Mouse (Mus musculus) adrenal gland, postnatal 25 days (tissue): ENCODE measurements around the gene Ttc7b. TPM values are rescaled to one million over a fixed set of nuclear protein-coding genes. Genes with fewer than 3 reads are reported as not detected.

ENCODE experiments used
- DNase-seq: peaks from one replicate; pipeline ENCODE4 v3.0.0; 2021; ENCODE audit warnings: mixed read lengths
- total RNA-seq: library from RNA; stranded (reverse); gene quantifications from 2 replicates; pipeline ENCODE4 v1.2.3, GENCODE M21; 2021

Gene Ttc7b
- total RNA-seq, 1 experiment from 2014 or later: 92.8 TPM

GRCm38 (mm10) chr12:100304280-100304679 lies 216.3 kb downstream of the Ttc7b start:
- no peak for DNase-seq

GRCm38 (mm10) chr12:100303141-100303540 lies 217.5 kb downstream of the Ttc7b start:
- DNase-seq: no peak

DNA sequence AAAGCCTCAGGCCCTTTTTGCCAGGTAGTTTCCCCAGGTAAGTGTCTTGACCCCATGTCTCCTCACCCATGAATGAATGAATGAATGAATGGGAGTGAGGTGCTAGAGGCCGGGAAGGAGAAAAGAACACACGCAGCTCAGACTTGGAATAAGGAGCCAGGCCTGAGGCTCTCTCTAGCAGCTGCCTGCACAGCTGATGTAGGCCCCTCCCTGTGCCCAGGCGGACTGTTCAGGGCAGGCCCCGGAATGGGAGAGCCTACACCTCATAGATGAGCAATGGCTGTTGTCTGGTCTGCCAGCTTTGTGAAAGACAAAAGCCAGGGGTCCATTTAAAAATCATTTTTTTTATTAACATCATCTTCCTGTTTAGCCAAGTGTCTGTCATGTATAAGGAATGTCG lies 220.2 kb downstream of the Ttc7b start:
- no peak for DNase-seq

GRCm38 (mm10) chr12:100299322-100299726 lies 221.3 kb downstream of the Ttc7b start:
- no peak for DNase-seq

- no peak for DNase-seq
These were observed 221.8 kb downstream of the Ttc7b start for GRCm38 (mm10) chr12:100298788-100299187.

DNA sequence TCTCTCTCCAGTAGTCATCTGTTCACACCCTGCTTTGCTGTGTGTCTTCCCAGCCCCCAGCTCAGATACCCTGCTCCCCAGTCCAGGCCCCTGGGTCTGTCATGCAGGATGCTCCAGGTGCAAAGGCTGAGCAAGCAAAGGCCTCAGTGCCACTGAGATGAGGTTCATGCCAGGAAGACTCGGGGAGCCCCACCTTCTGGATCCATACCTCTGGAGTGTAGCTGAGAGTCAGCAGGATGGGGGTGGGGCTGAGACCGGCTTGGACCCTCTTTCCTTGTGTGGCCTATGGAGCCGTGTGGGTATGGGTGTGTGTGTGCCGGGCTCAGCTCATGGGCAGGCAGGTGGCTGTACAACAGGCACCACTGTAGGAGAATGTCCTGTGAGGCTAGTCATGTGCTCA lies 222.7 kb downstream of the Ttc7b start:
- no peak for DNase-seq

- no peak for DNase-seq
These were observed 226.2 kb downstream of the Ttc7b start for GRCm38 (mm10) chr12:100294457-100294856.

GRCm38 (mm10) chr12:100293956-100294355 lies 226.7 kb downstream of the Ttc7b start:
- no peak for DNase-seq

- no peak for DNase-seq
These were observed 229.6 kb downstream of the Ttc7b start for GRCm38 (mm10) chr12:100290711-100291685.

- DNase-seq: no peak
These were observed 230.5 kb downstream of the Ttc7b start for GRCm38 (mm10) chr12:100290178-100290531.

- DNase-seq: peak; percentile 80
These were observed 231.1 kb downstream of the Ttc7b start for GRCm38 (mm10) chr12:100289267-100290177.

- no peak for DNase-seq
These were observed 232.6 kb downstream of the Ttc7b start for GRCm38 (mm10) chr12:100288018-100288417.

DNA sequence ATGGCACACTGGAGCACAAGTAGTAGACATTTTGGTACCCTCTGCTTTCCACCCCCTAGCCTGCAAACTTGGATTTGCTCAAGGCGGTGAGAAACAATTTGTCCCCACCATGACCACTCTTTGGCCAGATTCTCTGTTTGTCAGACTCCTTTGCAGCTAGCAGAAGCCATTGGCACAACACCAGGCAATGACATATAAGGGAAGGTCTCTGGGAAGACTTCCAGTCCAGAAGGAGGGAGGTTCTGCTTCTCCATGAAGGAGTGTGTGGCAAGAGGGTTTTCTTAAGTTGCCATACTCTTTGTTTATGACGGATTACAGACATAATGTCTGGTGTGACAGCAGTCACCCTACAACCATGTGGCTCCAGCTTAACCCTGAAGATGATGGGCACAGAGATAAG lies 233.1 kb downstream of the Ttc7b start:
- DNase-seq: no peak

DNA sequence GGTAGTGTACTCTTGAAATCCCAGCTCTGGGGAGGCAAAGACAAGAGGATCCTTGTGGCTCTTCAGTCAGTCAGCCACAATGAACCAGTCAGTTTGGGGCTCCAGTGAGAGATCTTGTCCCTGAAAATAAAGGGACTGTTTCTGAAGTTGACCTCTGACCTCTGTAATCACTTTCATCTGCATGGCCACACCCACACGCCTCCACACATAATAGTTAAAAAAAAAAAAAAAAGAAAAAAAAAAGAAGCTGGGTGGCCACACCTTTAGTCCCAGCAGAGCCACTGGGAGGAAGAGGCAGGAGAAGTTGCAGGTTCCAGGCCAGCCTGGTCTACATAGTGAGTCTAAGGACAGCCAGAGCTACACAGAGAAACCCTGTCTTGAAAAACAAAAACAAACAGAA lies 237.3 kb downstream of the Ttc7b start:
- DNase-seq: no peak

DNA sequence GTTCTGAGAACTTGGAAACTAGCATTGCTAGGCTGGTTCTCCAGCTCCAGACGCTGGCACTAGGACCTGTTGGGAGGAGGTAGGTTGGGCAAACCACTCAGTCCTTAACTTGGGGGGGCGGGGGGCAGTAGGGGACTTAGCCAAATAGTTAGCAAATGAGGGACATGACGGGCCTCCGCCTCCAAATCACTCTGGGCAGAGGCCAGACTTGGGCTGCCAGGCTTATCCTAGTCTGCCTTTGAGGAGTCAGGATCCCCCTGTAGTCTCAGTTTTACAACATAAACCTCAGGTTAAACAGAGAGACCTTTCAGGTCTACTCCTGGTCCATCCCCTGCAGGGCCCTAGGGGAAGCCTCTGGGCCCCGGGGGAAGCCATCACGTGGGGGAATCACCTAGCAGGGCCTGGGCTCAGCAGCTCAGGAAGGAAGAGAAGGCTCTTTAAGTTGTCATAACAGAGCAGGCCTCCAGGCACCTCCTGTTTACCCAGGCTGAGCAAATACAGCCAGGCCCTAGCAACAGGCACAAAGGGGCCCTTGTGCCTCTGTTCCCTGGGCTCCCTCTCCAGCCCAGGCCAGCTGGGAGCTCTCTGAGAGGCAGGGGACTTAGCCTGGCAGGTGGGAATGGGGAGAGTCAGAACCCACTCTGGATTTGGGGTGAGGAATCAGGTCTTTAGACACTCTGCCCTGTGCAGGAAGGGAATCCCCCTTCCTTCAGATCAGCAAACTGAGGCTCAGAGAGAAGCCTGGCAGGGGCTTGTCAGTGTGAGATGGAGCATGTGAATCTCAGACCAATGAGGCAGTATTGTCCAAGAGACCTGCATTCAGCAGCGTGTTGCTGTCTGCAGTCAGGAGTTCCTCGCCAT lies 238.4 kb downstream of the Ttc7b start:
- DNase-seq: no peak

- peak; percentile 66 for DNase-seq
These were observed 239.4 kb downstream of the Ttc7b start for GRCm38 (mm10) chr12:100280972-100281794.

GRCm38 (mm10) chr12:100279898-100280297 lies 240.7 kb downstream of the Ttc7b start:
- no peak for DNase-seq

DNA sequence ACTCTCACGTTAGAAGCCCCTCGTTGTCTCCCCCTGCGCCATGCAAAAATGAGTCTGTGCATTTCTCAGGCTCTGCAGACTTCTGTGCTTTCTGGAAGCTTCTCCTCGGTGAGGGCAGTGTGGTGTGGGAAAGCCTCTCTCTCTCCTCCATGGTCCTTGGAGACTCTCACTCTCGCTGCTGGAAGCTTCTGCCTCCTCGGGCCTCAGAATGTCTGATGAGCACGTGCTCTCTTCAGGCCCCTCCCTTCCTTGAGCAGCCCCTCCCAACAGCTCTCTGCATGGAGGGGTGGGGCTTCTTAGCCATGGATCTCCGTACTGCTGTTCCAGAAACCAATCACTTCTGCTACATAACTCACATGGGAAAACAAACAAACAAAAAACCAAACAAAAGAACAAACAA lies 242.3 kb downstream of the Ttc7b start:
- no peak for DNase-seq

- DNase-seq: no peak
These were observed 243.1 kb downstream of the Ttc7b start for GRCm38 (mm10) chr12:100277534-100277905.

DNA sequence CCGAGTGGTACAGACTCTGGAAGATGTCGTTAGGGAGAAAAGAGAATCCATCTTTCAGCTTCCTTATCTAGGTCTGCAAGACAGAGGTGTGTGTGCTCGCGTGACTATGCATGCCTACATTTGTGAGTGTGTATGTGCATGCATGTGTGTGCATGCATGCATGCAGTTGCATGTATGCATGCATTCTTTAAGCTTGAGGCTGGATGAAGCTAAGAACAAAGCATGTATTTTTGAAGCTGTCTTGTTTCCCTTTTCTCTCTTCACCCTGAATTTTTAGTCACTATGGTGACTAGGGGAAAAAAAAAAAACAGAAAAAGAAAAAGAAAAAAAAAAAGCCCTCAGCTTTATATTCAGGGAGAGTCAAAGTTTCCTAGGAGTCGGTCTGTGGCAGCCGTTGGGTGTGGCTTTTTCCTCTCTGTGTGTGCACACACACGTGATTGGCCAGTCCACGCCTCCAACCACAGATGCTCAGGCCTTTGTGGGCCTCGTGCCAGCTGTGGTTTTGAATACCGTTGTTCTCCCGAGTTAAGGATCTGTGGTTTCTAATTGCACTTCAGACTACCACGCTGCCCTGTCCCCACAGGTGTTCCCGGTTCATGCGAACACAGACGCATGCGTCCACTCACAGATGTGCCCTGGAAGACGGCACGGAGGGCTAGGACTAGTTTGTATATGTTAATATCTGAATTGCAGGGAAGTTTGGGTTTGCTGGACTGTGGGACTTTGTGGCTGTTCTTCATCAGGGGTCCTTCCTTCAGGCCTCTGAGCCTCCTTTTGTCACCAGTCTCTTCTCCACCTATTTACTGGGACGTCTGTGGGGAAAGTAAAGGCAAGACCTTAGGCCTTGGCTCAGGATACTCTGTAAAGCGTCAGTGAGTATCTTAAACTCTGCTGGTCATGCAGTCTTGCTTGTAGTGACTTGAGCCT lies 243.8 kb downstream of the Ttc7b start:
- DNase-seq: peak; percentile 65
